Mouse (Mus musculus): ENCODE data around the gene Cyfip1. TPM values are rescaled to one million over a fixed set of nuclear protein-coding genes. Genes with fewer than 3 reads are reported as not detected.

Gene Cyfip1
- polyA plus RNA-seq (2014; fragmentation: Nextera tagmentation; extraction: Ambion mirVana): 118 and 120 TPM in 2 replicates

DNA sequence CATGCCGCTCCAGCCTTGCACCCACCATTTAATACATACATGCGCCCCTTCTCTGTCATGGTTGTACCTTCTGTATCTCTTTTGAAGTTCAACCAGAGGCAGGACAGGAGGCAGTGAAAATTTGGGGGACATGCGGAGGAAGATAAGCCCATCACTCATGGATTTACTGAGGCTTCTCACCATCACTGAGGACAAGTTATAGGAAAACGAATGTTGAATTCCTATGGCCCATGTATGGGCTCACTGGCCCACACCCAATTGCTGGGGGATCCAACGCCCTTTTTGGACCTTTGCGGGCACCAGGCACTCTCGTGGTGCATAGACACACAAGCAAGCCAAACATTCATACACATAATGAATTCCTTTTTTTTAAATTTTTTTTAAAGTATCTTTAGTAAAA, at the start of gene Cyfip1:
Cyfip1 (plus strand) TSS at position 301 of the 400 bp plus-strand sequence.
- peak within 1 kb of the TSS; percentile 79 for H3K4me2 ChIP-seq (ENCODE audit: low read depth, severe bottlenecking)
- no peaks in the 10 kb centered on the region for H3K9me3 ChIP-seq (ENCODE audit: control insufficient read depth, low read length)
- H3K27ac ChIP-seq (replicated peaks; ENCODE audit: low read depth, low read length): peak within 1 kb of the TSS; percentile 90
- 48% methylated on average over 7 of the region's 7 CpGs for WGBS
- peak within 1 kb of the TSS; percentile 83 for H3K4me3 ChIP-seq (ENCODE audit: low read depth, low read length)
- ATAC-seq (ENCODE audit: insufficient number of reproducible peaks, low FRiP score, low TSS enrichment, low read depth) (peak; percentile 22; the same call in 1 of the 2 replicates), DNase-seq (ENCODE audit: low spot score) (no peak)
- peak within 1 kb of the TSS; percentile 92 for H3K9ac ChIP-seq (ENCODE audit: low read length)
- no peaks in the 10 kb centered on the region for H3K36me3 ChIP-seq (ENCODE audit: control insufficient read depth, insufficient read depth, low read length)
- H3K4me1 ChIP-seq (ENCODE audit: control insufficient read depth, insufficient read depth, low read length): no peaks in the 10 kb centered on the region
- H3K27me3 ChIP-seq (ENCODE audit: control insufficient read depth, insufficient read depth, low read length): no peaks in the 10 kb centered on the region

DNA sequence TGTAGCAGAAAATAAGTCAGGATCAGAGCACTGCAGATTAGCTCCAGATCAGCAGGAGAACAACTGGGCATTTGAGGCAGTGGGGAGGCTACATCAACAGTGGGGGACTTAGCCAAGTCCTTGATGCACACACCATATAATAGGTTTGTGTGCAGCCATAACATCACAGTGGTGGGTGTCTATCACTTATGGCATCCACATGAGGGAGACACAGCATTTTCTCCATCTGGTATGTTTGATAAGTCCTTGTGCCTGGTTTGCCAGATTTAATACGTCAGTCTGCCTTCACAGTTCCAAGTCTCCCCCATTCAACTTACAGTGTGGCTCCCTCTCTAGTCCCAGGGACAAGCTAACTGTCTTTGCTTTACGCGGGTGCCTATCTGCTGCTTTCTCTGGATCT, 49.3 kb upstream of the Cyfip1 start:
- Histone ChIP-seq H3K9ac (ENCODE audit: low read length) (0 out of 2 replicates have a peak overlapping the region, but pooled peaks have one; percentile 4), H3K4me1 (ENCODE audit: control insufficient read depth, insufficient read depth, low read length) (0 out of 2 replicates have a peak, but pooled peaks cover 5% of the 10 kb centered on the region), H3K36me3 (ENCODE audit: control insufficient read depth, insufficient read depth, low read length) (peaks cover 7% of the 10 kb centered on the region; the same call in 1 of the 2 replicates), H3K27ac (replicated peaks; ENCODE audit: low read depth, low read length) (no peak overlapping the region), H3K27me3 (ENCODE audit: control insufficient read depth, insufficient read depth, low read length) (no peaks in the 10 kb centered on the region), H3K9me3 (ENCODE audit: control insufficient read depth, low read length) (no peaks in the 10 kb centered on the region), H3K4me3 (ENCODE audit: low read depth, low read length) (no peak overlapping the region), H3K4me2 (ENCODE audit: low read depth, severe bottlenecking) (no peak overlapping the region)
- DNase-seq (ENCODE audit: low spot score) (no peak), ATAC-seq (ENCODE audit: insufficient number of reproducible peaks, low FRiP score, low TSS enrichment, low read depth) (no peak)
- 82% methylated on average over 3 of the region's 3 CpGs for WGBS

DNA sequence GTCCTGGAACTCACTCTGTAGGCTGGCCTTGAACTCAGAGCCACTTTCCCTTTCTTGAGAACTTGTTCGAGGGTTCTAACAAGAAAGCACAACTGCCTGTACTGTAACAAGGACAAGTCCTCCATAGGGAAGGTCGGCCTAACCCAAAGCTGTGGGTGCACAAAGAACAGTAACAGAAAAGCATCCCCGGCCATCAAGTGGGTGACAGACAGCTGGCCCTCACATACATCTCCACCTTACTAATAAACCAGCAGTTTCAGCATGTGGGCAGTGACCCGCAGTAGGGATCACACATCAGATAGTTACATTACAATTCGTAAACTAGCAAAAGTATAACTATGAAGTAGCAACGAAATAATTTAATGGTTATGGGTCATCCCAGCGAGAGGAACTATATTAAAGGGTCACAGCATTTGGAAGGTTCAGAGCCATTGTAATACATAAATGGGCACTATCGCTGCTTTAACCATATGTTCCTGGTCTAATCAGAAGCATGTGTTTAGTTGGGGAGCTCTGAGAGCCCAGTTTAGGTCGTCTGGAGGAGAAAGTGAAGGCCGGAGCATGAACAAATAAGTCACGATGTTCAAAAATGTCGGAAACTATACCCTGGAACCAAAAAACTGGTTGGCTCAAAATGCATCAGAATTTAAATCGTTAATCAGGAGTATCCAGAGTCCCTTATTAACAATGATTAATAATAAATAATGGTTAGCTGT, 48.2 kb upstream of the Cyfip1 start:
- H3K4me2 ChIP-seq (ENCODE audit: low read depth, severe bottlenecking): peak overlapping the region; percentile 52
- 34% methylated on average over 13 of the region's 13 CpGs for WGBS
- no peaks in the 10 kb centered on the region for H3K9me3 ChIP-seq (ENCODE audit: control insufficient read depth, low read length)
- H3K36me3 ChIP-seq (ENCODE audit: control insufficient read depth, insufficient read depth, low read length): peaks cover 11% of the 10 kb centered on the region; the same call in 1 of the 2 replicates
- H3K27ac ChIP-seq (replicated peaks; ENCODE audit: low read depth, low read length): 0 out of 2 replicates have a peak overlapping the region, but pooled peaks have one; percentile 21
- H3K9ac ChIP-seq (ENCODE audit: low read length): peak overlapping the region; percentile 89
- 0 out of 2 replicates have a peak, but pooled peaks cover 5% of the 10 kb centered on the region for H3K4me1 ChIP-seq (ENCODE audit: control insufficient read depth, insufficient read depth, low read length)
- no peaks in the 10 kb centered on the region for H3K27me3 ChIP-seq (ENCODE audit: control insufficient read depth, insufficient read depth, low read length)
- ATAC-seq (ENCODE audit: insufficient number of reproducible peaks, low FRiP score, low TSS enrichment, low read depth): peak; percentile 46; the same call in 1 of the 2 replicates
- DNase-seq (ENCODE audit: low spot score): peak; percentile 24
- peak overlapping the region; percentile 83 for H3K4me3 ChIP-seq (ENCODE audit: low read depth, low read length)

DNA sequence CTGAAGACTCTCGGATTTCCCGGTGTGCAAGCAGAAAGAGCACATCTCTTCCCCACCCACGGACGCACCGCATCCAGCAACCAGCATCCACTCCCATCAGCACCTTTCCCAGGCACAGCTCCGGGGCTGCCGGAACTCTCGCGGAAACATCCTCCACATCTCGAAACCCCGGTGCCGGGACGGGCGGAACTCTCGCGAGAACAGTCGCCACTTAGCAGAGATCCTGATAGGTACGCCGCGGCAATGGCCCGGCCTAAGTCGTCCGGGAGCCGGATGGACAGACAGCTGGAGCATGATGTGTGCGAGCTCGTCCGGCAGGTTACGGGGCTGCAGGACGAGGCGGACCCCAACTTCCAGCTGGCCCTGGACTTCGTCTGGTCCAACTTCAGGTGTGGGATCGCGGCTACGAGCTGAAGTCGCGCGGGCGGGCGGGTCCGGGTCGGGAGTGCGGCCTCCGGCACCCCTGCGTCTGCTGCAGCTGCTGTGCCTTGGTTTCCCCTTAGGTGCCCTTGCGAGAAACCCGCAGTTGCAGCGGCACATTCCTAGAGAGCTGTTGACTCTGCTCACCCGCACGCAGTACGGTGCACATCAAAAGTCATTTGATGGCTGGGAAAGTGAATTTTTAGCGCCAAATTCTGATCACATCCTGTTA, 47.5 kb upstream of the Cyfip1 start, which contains the start of gene Tubgcp5:
Tubgcp5 (plus strand) TSS at position 203 of the 652 bp plus-strand sequence.
- ATAC-seq (ENCODE audit: insufficient number of reproducible peaks, low FRiP score, low TSS enrichment, low read depth): peak; percentile 99
- peak; percentile 97 for DNase-seq (ENCODE audit: low spot score)
- no peaks in the 10 kb centered on the region for H3K27me3 ChIP-seq (ENCODE audit: control insufficient read depth, insufficient read depth, low read length)
- H3K4me2 ChIP-seq (ENCODE audit: low read depth, severe bottlenecking): peak within 1 kb of the TSS; percentile 61
- H3K9ac ChIP-seq (ENCODE audit: low read length): peak within 1 kb of the TSS; percentile 89
- peaks cover 11% of the 10 kb centered on the region; the same call in 1 of the 2 replicates for H3K36me3 ChIP-seq (ENCODE audit: control insufficient read depth, insufficient read depth, low read length)
- H3K27ac ChIP-seq (replicated peaks; ENCODE audit: low read depth, low read length): peak within 1 kb of the TSS; percentile 43; the same call in 1 of the 2 replicates
- peak within 1 kb of the TSS; percentile 83 for H3K4me3 ChIP-seq (ENCODE audit: low read depth, low read length)
- H3K9me3 ChIP-seq (ENCODE audit: control insufficient read depth, low read length): no peaks in the 10 kb centered on the region
- 0 out of 2 replicates have a peak, but pooled peaks cover 5% of the 10 kb centered on the region for H3K4me1 ChIP-seq (ENCODE audit: control insufficient read depth, insufficient read depth, low read length)
- under 1% methylated on average over 51 of the region's 51 CpGs for WGBS

DNA sequence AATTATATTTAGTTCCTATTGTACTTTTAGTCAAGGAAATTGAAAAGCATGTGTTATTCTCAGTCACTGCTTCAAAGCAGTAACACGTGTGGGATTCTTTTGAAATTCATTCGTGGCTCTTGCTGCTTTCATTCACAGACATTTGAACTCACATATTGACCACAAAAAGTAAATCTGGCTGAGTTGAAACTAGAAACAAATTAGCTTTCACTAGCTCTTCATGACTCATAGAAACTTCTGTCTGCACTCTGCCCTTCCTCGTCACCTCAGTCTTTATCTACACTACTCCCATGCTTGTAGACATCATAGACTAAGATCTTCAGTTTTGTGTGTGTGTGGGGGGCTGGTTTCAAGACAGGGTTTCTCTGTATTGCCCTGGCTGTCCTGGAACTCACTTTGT, 41.6 kb upstream of the Cyfip1 start:
- DNase-seq (ENCODE audit: low spot score) (no peak), ATAC-seq (ENCODE audit: insufficient number of reproducible peaks, low FRiP score, low TSS enrichment, low read depth) (no peak)
- peaks cover 23% of the 10 kb centered on the region; the same call in 1 of the 2 replicates for H3K36me3 ChIP-seq (ENCODE audit: control insufficient read depth, insufficient read depth, low read length)
- no peaks in the 10 kb centered on the region for H3K27me3 ChIP-seq (ENCODE audit: control insufficient read depth, insufficient read depth, low read length)
- no peaks in the 10 kb centered on the region for H3K9me3 ChIP-seq (ENCODE audit: control insufficient read depth, low read length)
- 0 out of 2 replicates have a peak, but pooled peaks cover 2% of the 10 kb centered on the region for H3K4me1 ChIP-seq (ENCODE audit: control insufficient read depth, insufficient read depth, low read length)
- no peak overlapping the region for H3K4me2 ChIP-seq (ENCODE audit: low read depth, severe bottlenecking)
- no peak overlapping the region for H3K27ac ChIP-seq (replicated peaks; ENCODE audit: low read depth, low read length)
- H3K4me3 ChIP-seq (ENCODE audit: low read depth, low read length): no peak overlapping the region
- 93% methylated on average over 3 of the region's 3 CpGs for WGBS
- H3K9ac ChIP-seq (ENCODE audit: low read length): no peak overlapping the region

DNA sequence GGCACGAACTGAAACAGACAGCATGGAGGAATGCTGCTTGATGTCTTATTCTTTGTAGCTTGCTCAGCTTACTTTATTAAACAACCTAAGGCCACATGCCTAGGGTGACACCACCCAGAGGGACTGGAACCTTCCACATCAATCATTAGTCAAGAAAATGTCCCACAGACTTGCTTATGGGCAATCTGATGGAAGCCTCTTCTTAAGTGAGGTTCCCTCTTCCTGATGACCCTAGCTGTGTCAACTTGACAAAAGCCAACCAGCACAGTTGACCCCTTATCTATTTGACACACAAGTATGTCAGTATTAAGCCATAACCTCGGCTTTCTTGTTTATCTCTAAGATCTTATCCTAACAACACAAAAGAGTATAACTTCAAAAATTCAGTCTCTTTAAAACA, 31.6 kb upstream of the Cyfip1 start:
- 89% methylated on average over 2 of the region's 2 CpGs for WGBS
- Histone ChIP-seq H3K36me3 (ENCODE audit: control insufficient read depth, insufficient read depth, low read length) (peaks cover 11% of the 10 kb centered on the region), H3K4me2 (ENCODE audit: low read depth, severe bottlenecking) (no peak overlapping the region), H3K27ac (replicated peaks; ENCODE audit: low read depth, low read length) (no peak overlapping the region), H3K4me3 (ENCODE audit: low read depth, low read length) (no peak overlapping the region), H3K27me3 (ENCODE audit: control insufficient read depth, insufficient read depth, low read length) (no peaks in the 10 kb centered on the region), H3K9ac (ENCODE audit: low read length) (no peak overlapping the region), H3K4me1 (ENCODE audit: control insufficient read depth, insufficient read depth, low read length) (no peaks in the 10 kb centered on the region), H3K9me3 (ENCODE audit: control insufficient read depth, low read length) (no peaks in the 10 kb centered on the region)
- no peak for ATAC-seq (ENCODE audit: insufficient number of reproducible peaks, low FRiP score, low TSS enrichment, low read depth)
- DNase-seq (ENCODE audit: low spot score): no peak

DNA sequence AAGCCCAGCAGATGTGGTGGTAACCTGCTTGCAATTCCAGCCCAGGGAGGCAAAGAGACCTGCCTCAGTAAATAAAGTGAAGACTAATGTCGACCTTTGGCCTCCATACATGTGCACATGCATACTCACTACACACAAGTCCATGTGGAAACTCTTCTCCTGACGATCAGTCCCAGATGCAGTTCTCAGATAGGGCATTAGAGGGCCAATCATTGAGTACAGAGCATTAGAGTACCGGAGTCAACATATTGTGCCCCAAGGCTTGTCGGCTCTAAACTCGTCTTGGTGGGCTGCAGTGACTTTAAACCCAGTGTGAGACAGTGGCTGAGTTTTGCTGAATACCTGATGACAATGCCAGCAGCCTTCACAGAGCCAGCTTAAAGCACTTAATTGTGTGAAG, 17.1 kb upstream of the Cyfip1 start:
- Histone ChIP-seq H3K4me3 (ENCODE audit: low read depth, low read length) (no peak overlapping the region), H3K4me1 (ENCODE audit: control insufficient read depth, insufficient read depth, low read length) (no peaks in the 10 kb centered on the region), H3K27me3 (ENCODE audit: control insufficient read depth, insufficient read depth, low read length) (no peaks in the 10 kb centered on the region), H3K36me3 (ENCODE audit: control insufficient read depth, insufficient read depth, low read length) (peaks cover 18% of the 10 kb centered on the region), H3K9ac (ENCODE audit: low read length) (no peak overlapping the region), H3K27ac (replicated peaks; ENCODE audit: low read depth, low read length) (no peak overlapping the region), H3K4me2 (ENCODE audit: low read depth, severe bottlenecking) (no peak overlapping the region), H3K9me3 (ENCODE audit: control insufficient read depth, low read length) (no peaks in the 10 kb centered on the region)
- DNase-seq (ENCODE audit: low spot score) (no peak), ATAC-seq (ENCODE audit: insufficient number of reproducible peaks, low FRiP score, low TSS enrichment, low read depth) (no peak)
- 89% methylated on average over 5 of the region's 5 CpGs for WGBS

DNA sequence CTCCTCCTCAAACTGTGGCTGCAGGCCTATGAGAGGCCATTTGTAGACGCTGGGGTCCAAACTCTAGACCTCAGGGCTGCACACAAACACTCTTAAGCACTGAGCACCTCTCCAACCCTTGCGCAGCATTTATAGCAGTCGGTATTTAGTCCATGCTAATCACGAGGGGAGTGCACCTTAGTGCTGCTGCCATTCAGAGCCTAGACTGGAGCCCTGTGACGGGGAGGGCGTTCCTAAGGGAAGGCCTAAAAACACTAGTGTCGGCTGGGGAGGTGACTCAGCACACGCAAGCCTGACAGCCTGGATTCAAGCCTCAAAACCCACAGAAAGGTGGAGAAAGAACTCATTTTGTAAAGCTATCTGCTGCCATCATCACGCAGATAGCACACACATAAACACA, 14.0 kb upstream of the Cyfip1 start:
- H3K4me1 ChIP-seq (ENCODE audit: control insufficient read depth, insufficient read depth, low read length): no peaks in the 10 kb centered on the region
- ATAC-seq (ENCODE audit: insufficient number of reproducible peaks, low FRiP score, low TSS enrichment, low read depth): no peak
- no peak overlapping the region for H3K4me2 ChIP-seq (ENCODE audit: low read depth, severe bottlenecking)
- peaks cover 19% of the 10 kb centered on the region for H3K36me3 ChIP-seq (ENCODE audit: control insufficient read depth, insufficient read depth, low read length)
- no peaks in the 10 kb centered on the region for H3K27me3 ChIP-seq (ENCODE audit: control insufficient read depth, insufficient read depth, low read length)
- DNase-seq (ENCODE audit: low spot score): no peak
- H3K9me3 ChIP-seq (ENCODE audit: control insufficient read depth, low read length): no peaks in the 10 kb centered on the region
- 91% methylated on average over 9 of the region's 9 CpGs for WGBS
- H3K4me3 ChIP-seq (ENCODE audit: low read depth, low read length): no peak overlapping the region
- no peak overlapping the region for H3K27ac ChIP-seq (replicated peaks; ENCODE audit: low read depth, low read length)
- no peak overlapping the region for H3K9ac ChIP-seq (ENCODE audit: low read length)

Data from limb, embryonic 11.5 days (tissue).